Mouse (Mus musculus): Measurements from ENCODE around the gene 2310079G19Rik. TPM values are rescaled to one million over a fixed set of nuclear protein-coding genes. Genes with fewer than 3 reads are reported as not detected.
A peak's percentile ranks its signal among the peaks of the same experiment; 100 is the strongest.

Gene 2310079G19Rik
- not detected for total RNA-seq (2021)
- long read RNA-seq, experiment 1 = 0 reads
- long read RNA-seq, experiment 2 = 0 reads

DNA sequence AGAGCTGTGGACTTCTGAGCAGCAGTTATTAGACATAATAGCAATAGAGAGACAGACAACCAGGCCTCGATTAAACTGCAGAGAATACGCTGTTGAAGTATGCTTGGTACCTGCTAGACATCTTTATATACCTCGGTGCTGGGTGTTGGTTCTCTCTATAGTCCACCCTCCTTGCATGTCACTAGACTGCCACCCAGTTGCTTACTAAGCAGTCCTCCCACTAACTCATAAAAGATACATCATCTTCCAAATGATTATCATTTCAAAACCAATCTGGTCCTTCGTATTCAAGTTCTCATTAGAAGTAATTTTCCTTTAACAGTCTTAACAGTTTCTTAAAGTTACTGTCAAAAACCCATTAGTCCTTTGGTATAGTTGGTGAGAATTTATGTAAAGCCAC, at the start of gene 2310079G19Rik:
TSS of gene 2310079G19Rik (minus strand) at position 101 of the 400 bp plus-strand sequence.
- no peak for DNase-seq

DNA sequence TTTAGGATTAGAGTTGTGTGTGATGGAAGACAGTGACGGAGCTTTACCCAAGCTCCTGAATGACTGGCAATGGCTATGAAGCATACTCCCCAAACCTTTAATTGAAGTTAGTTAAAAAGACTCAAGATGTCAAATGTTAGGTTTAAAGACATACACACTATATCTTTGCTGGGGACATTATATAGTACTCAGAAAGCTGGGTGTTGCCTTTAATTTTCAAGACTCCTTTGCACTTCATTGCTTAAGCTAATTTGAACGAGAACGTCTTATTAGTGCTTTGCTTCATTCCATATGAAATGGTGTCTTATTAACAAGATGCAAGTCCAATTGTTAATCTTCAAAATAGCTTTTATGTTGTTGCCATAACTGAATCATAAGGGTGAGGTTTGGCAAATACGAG, 44.1 kb upstream of the 2310079G19Rik start, which contains the start of gene Krtap27-1:
TSS of gene Krtap27-1 (minus strand) at position 101 of the 400 bp plus-strand sequence.
- DNase-seq = no peak

DNA sequence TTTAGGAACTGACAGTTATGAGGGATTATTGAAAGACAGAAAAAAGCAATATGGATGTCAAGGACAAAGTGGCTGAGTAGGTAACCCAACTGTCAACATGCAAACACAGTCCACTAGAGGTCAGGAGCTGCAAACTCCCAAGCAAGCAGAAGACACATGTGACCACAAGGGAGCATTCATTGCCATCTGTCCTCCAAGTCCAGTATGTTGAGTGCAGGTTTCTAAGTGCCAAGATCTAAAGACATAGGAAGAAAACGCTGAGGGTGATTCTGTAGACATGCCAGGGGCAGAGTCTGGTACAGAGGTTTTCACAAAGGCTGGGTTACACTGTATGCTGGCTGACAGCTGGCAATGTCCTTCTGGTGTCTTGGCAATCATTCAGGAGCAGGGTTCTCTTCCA, 30.0 kb upstream of the 2310079G19Rik start:
- peak in 1 of 2 experiments; percentile 3 for DNase-seq

DNA sequence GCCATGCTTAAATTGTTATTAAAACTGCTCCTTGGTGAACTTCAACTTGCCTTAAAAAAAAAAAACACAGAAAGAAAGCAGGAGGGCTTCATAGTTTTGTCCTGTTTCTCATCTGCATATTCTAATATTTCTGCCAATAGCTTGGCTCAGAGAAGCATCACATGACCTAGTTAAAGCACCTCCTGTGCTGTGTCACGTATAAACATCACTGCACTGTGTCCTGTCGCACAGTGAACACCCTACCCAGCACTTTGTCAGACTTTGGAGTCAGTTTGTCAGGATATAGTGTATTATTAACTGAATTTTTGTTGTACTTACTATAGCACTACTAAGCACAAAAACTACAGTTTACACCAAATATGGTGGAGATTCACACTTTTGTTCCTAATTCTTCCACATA, 24.5 kb upstream of the 2310079G19Rik start:
- DNase-seq = no peak

DNA sequence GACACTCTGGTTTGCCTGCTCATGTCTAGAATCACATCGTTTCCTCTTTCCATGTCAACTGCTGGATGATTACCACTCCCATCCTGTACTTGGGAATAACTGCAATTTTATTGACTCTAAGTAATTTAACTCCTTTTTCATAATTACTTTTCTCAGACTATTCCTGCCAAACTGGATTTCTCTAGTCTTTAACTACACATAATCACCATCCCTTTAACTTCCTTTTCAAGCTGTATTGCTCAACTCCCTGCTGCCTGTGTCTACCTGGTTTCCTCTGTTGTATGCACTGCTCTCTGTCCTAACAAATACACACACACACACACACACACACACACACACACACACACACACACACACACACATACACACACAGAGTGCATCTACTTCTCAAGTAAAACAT, 23.6 kb upstream of the 2310079G19Rik start:
- DNase-seq = no peak

DNA sequence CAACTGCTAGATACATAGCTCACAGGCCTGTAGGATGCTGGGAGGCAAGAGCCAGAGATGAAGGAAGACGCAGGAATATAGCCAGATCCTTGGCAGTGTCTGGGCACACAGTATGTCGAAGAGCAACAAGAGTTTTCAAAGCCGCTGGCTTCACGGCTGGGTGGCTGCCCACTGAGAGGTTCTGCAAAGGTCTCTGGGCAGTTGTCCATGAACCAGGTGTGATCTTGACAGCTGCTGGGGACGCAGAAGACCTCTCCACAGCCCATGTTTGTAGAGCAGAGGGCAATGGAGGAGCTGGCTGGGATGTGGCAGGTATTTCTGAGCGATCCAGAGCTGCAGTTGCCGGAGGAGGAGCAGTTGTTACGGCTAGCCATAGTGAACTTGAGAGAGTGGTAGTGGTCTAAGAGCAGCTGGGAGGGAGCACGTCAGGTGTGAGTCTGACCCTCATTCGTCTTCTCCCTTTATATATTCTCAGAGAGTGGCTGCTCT, 19.9 kb upstream of the 2310079G19Rik start, which contains the start of gene Krtap26-1:
TSS of gene Krtap26-1 (minus strand) at position 439 of the 489 bp plus-strand sequence.
- no peak for DNase-seq

DNA sequence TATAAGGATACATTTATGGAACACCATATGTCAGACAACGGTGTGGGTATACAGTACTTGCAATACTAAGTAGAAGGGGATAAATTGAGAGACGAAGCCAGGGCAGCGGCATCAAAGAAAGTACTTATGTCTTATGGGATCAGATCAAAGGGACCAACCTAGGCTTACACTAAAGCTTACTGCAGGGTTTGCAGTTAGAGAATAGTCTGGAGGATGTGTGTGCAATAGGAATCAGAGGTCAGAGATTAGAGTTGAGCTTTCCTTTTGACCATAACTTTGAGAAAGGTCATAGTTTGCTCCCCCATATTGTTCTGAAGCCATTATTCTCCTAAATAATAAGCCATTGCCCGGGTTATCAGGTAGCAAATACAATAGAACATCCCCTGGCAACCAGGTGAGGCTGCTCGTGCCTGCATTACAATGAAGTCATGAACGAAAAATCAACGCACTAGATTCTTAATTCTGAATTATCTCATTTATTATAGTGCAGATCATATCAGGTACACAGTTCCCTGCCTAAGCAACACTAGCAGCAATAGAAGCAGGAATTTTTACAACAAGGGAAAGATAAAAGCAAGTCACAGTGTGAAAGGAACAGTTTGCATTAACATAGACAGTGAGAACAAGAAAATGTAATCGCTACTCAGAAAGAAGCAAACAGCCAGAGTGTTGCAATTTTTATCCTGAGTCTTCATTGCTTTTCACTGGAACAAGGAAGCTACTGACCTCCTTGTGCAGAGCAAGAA, 19.1 kb upstream of the 2310079G19Rik start:
- DNase-seq = no peak

DNA sequence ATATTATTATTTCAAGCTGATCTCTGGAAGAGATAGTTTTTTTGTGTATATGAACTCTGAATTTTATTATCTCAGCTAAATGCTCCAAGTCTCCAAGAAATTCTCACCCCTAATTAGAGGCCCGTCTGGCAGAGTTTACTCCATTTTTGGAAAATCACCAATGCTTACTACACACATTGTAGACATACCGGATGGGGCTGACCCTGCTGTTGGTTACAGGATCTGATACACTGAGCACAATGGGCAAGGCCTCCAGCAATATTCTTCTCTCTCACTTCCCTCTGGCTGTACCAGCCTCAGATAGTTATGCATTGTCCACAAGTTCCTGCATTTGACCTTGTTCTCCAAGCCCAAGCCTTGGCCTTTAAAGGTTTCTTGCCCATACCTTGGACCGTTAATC, 12.6 kb upstream of the 2310079G19Rik start:
- DNase-seq = no peak

DNA sequence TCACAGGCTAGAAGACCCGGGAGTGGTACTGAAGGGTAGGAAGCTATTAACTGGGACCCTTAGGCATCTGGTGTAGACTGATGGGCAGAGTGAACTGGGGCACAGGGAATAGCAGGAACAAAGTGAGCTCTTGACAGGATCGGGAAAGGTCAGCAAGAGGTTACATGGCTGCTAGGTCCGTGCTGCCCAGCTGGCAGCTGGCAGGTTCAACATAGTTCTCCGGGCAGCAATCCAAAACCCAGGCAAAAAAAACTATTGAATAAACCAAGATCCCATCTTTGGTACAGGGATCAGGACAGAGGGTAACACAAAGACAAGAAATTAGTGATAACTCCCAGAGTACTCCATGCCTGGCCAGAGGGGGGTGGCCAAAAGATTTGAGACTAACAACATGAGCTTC, 7.7 kb upstream of the 2310079G19Rik start:
- DNase-seq = peak in 1 of 2 experiments; percentile 5

DNA sequence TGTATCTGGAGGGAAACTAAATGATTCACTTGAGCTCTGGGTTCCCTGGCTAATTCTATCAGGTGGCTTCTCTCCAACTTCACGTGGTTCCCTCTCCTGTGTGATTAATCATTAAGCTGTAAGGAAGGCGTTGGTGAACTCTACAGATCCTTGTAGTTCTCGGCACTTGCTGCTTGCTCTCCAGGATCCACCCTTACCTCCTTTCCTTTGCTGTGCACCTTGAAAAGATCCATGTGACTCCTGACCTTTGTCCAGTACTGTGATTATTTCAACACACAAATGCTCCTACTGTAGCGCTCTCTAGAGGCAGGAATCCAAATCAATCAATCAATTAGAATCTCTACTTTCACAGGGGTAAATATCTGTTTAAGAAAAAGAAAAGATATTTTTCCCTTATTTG, 4.0 kb upstream of the 2310079G19Rik start:
- DNase-seq = no peak

DNA sequence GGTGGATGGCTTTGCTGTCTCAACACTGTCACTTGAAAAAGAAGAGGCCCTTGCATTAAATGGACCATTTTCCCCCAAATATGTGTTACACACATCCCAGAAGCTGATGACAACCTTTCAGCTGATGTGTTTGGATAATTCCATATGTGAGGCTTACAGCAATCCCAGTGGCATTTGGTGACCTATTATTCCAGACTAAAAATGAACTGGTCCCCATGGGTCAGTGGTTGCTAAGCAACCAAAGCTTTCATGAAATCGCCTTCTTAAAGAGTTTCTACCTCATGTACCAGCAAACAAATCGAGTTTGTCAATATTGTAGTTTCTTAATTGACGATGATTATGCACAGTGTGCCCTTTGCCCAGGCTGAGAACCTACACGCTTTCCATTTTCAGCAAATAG, 14.8 kb downstream of the 2310079G19Rik start:
- no peak for DNase-seq

DNA sequence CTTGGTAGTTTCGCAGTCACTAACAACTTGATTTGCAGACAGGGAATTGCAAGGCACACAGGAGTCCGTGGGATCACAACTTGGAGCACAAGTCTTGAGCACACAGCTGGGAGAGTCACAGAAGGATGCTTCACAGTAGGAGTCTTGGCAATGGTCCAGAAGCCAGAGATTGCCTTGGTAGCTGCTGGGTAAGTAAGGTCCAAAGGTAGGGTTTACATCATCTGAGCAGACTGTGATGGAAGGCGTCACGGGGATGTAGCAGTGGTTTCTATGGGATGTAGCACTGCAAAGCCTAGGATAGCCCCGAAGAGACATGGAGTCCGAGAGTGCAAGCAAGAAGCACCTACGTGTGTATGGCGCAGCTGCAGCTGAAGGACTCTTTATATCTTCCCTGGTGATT, 15.5 kb downstream of the 2310079G19Rik start, which contains the start of gene Krtap24-1:
TSS of gene Krtap24-1 (minus strand) at position 358 of the 400 bp plus-strand sequence.
- DNase-seq = no peak

DNA sequence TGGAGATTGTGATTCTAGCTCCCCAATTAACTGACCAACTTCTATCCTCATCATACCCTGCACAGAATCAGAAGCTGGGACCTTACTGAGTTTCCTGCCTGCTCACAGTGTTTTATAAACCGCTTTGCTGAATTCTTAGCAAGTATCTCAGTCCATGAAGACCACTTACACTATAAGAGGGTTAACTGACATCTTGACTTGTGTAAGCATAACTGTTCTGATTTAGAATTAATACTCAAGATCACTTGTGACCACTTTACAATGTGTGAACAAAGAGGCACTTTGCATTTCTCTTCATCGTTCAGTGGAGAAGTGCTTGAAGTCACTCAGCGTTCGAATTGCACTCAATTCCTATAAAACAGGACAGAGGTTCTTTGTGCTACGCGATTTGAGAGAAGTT, 22.9 kb downstream of the 2310079G19Rik start:
- no peak for DNase-seq

DNA sequence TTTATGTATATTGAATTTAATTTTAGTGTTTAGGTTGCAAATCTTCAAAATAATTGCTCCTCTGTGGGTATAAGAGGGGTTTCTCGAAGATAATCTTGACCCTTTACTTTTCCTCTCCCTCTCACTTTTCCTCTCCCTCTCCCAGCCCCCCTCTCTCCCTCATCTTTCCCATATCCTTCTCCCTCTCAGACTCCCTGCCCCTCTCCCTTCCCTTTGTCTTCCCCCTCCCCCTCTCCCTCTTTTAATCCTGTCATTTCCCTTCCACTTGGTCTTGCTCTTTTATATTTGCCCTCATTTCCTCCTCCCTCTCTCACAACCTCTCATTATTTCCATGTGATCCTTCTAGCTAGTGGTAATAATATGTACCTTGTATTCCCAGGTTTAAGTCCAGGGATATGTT, 25.0 kb downstream of the 2310079G19Rik start:
- DNase-seq = no peak

DNA sequence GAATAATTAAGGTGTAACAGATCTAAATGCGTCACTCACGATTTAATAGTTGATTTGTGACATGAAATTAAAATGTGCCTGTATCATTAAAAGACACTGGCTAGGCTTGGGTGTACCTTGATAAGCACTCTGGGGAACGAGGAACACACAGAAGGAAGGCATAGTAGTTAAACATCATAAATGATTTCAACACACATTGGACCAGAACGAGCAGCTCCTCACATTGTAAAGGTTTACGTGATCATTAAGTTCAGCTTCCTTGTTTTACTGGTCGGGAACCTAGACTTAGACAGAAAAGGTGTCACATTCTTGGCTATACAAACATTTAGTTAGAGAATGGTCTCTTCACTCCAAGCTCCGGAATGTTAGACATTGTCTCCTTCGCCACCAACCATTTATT, 27.2 kb downstream of the 2310079G19Rik start:
- no peak for DNase-seq

DNA sequence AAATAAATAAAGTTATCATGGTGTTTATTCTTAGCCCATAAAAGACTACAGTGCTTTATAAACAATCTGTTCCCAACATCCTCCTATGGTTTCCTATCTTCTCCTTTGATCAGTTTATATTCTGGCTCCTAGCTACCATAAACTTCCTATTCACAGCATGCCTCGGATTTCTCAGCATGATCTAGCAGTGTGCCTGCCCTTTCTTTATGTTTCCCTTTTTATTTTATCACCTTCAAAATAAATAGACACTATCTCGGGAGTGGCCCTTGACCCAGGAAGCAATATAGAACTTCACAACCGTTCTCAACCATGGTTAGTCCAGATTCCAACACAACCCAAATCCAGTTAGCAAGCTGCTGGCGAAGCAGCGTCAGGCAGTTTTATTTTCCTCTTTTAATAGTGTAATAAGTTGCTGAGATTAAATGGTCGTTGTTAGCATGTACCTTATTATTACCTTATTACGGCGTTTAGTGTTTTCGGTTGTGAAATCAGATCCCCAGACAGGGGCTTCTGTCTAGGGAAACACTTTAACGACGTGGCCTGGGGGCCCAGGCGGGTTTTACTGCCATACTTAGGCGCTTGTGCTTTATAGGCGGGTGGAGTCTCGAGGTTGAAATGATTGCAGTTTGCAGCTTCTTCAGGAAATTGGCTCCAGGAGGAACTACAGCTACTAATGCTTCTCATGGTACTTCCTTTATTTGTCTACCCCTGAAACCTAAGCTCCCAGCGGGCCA, 27.8 kb downstream of the 2310079G19Rik start:
- no peak for DNase-seq

DNA sequence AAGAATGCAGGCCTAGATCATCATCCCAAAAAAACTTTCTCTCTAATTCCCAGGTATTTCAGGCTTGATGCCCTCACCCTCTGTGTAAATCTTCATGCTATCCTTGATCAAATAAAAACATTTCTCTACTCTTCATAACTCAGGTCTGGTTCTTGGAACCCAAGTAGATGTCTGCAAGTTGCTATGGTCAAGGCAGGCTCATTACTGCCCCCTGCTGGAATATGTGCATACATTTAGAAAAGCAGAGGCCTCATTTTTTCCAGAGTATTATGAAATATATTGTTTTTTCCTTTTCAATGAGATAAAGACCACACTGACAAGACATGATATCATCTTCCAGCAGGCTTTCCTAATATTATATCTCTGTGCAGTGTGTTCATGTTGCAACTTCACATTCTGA, 34.7 kb downstream of the 2310079G19Rik start:
- peak; percentile 4 for DNase-seq

DNA sequence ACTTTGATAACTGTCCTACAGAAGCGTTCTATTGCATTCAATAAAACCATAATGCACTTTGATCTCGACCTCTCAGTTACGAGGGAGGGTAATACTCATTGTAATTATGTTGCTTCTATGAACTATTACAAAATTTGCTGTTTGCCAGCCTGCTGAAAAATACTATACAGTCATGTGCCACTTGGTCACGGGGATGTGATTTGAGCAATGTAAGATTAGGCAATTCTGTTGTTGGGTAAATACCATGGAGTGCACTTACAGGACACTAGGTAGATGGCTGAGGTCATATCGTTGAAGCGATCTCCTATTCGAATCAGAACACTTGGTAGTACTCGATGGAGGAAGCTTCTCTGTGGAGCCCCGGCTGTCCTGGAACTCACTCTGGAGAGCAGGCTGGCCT, 44.1 kb downstream of the 2310079G19Rik start:
- no peak for DNase-seq

Other genes starting within 250 kb of the 2310079G19Rik start
- gene Cldn17, start 120.7 kb downstream of the 2310079G19Rik start, total RNA-seq (2021) = not detected
- not detected for gene Cldn8, start 64.5 kb downstream of the 2310079G19Rik start, total RNA-seq (2021)
- not detected for gene Krtap24-1, start 15.4 kb downstream of the 2310079G19Rik start, total RNA-seq (2021)
- gene Krtap26-1, start 20.1 kb upstream of the 2310079G19Rik start, total RNA-seq (2021) = not detected
- gene Krtap27-1, start 44.0 kb upstream of the 2310079G19Rik start, total RNA-seq (2021) = not detected
- gene 2310061N02Rik, start 80.3 kb upstream of the 2310079G19Rik start, total RNA-seq (2021) = not detected
- gene Krtap13-1, start 101.2 kb upstream of the 2310079G19Rik start, total RNA-seq (2021) = not detected
- not detected for gene Krtap13, start 124.0 kb upstream of the 2310079G19Rik start, total RNA-seq (2021)
- not detected for gene 2310034C09Rik, start 131.2 kb upstream of the 2310079G19Rik start, total RNA-seq (2021)
- not detected for gene 2310057N15Rik, start 146.5 kb upstream of the 2310079G19Rik start, total RNA-seq (2021)
- gene Gm5965, start 150.2 kb upstream of the 2310079G19Rik start, total RNA-seq (2021) = not detected
- not detected for gene Gm20741, start 184.6 kb upstream of the 2310079G19Rik start, total RNA-seq (2021)
- not detected for gene Krtap15, start 192.5 kb upstream of the 2310079G19Rik start, total RNA-seq (2021)
- not detected for gene Krtap14, start 198.5 kb upstream of the 2310079G19Rik start, total RNA-seq (2021)
- not detected for gene Krtap19-1, start 241.7 kb upstream of the 2310079G19Rik start, total RNA-seq (2021)
- gene Krtap19-2, start 246.6 kb upstream of the 2310079G19Rik start, total RNA-seq (2021) = not detected